Mouse (Mus musculus): ENCODE data around the gene St6galnac3.
"Not testable (repeated sequence)": the region's sequence is repeated elsewhere in the genome, so short reads cannot be mapped to it uniquely, and the experiment has no call there.

The St6galnac3 gene

GRCm38 (mm10) chr3:153724701-153725668 lies at the start of gene St6galnac3:
Gene St6galnac3 (minus strand): TSS chr3:153725174.
- peak; percentile 48 to 62 for DNase-seq (ENCODE audit: low spot score in 2 of 2)

- DNase-seq (ENCODE audit: low spot score in 2 of 2), result no peak
Observed at GRCm38 (mm10) chr3:153774568-153774967, 49.6 kb upstream of the St6galnac3 start.

- no peak for DNase-seq (ENCODE audit: low spot score in 2 of 2)
Observed at GRCm38 (mm10) chr3:153771479-153771878, 46.5 kb upstream of the St6galnac3 start.

- no peak for DNase-seq (ENCODE audit: low spot score in 2 of 2)
Observed at GRCm38 (mm10) chr3:153770573-153770972, 45.6 kb upstream of the St6galnac3 start.

- no peak for DNase-seq (ENCODE audit: low spot score in 2 of 2)
Observed at GRCm38 (mm10) chr3:153769220-153769619, 44.2 kb upstream of the St6galnac3 start.

- DNase-seq (ENCODE audit: low spot score in 2 of 2), result no peak
Observed at GRCm38 (mm10) chr3:153765171-153765570, 40.2 kb upstream of the St6galnac3 start.

GRCm38 (mm10) chr3:153764760-153765159 lies 39.8 kb upstream of the St6galnac3 start:
- DNase-seq (ENCODE audit: low spot score in 2 of 2), result no peak

- DNase-seq (ENCODE audit: low spot score in 2 of 2), result no peak
Observed at GRCm38 (mm10) chr3:153761171-153761570, 36.2 kb upstream of the St6galnac3 start.

- DNase-seq (ENCODE audit: low spot score in 2 of 2), result no peak
Observed at GRCm38 (mm10) chr3:153759269-153759668, 34.3 kb upstream of the St6galnac3 start.

GRCm38 (mm10) chr3:153756500-153756996 lies 31.6 kb upstream of the St6galnac3 start:
- no peak for DNase-seq (ENCODE audit: low spot score in 2 of 2)

GRCm38 (mm10) chr3:153755785-153756326 lies 30.9 kb upstream of the St6galnac3 start:
- not testable (repeated sequence) for DNase-seq (ENCODE audit: low spot score in 2 of 2)

- DNase-seq (ENCODE audit: low spot score in 2 of 2), result no peak
Observed at GRCm38 (mm10) chr3:153751435-153751834, 26.5 kb upstream of the St6galnac3 start.

- DNase-seq (ENCODE audit: low spot score in 2 of 2), result no peak
Observed at GRCm38 (mm10) chr3:153749359-153749758, 24.4 kb upstream of the St6galnac3 start.

GRCm38 (mm10) chr3:153748293-153748692 lies 23.3 kb upstream of the St6galnac3 start:
- DNase-seq (ENCODE audit: low spot score in 2 of 2), result no peak

GRCm38 (mm10) chr3:153745099-153745498 lies 20.1 kb upstream of the St6galnac3 start:
- no peak for DNase-seq (ENCODE audit: low spot score in 2 of 2)

- no peak for DNase-seq (ENCODE audit: low spot score in 2 of 2)
Observed at GRCm38 (mm10) chr3:153744447-153744846, 19.5 kb upstream of the St6galnac3 start.

GRCm38 (mm10) chr3:153741800-153742199 lies 16.8 kb upstream of the St6galnac3 start:
- no peak for DNase-seq (ENCODE audit: low spot score in 2 of 2)

- no peak for DNase-seq (ENCODE audit: low spot score in 2 of 2)
Observed at GRCm38 (mm10) chr3:153739351-153739750, 14.4 kb upstream of the St6galnac3 start.

- DNase-seq (ENCODE audit: low spot score in 2 of 2), result no peak
Observed at GRCm38 (mm10) chr3:153738421-153738820, 13.4 kb upstream of the St6galnac3 start.

- no peak for DNase-seq (ENCODE audit: low spot score in 2 of 2)
Observed at GRCm38 (mm10) chr3:153736756-153737280, 11.8 kb upstream of the St6galnac3 start.

GRCm38 (mm10) chr3:153735796-153736549 lies 11.0 kb upstream of the St6galnac3 start:
- DNase-seq (ENCODE audit: low spot score in 2 of 2), result no peak

GRCm38 (mm10) chr3:153734741-153735140 lies 9.8 kb upstream of the St6galnac3 start:
- no peak for DNase-seq (ENCODE audit: low spot score in 2 of 2)
